Mouse (Mus musculus): ENCODE measurements around the gene Ppil4.

GRCm38 (mm10) chr10:7792254-7792750, 389 bp upstream of the Ppil4 start:
- TF ChIP-seq CTCF (conservative IDR thresholded peaks at IDR 0.05; ENCODE audit: low read length) (no peak), NANOG (IDR thresholded peaks at IDR 0.05; ENCODE audit: borderline replicate concordance, low read length) (no peak), POU5F1 (IDR thresholded peaks at IDR 0.05; ENCODE audit: borderline replicate concordance, low read length) (no peak)

Data from E14TG2a.4 (cell line).